Mouse (Mus musculus): ENCODE measurements around the gene Lbhd2. TPM values are rescaled to one million over a fixed set of nuclear protein-coding genes. Genes with fewer than 3 reads are reported as not detected.

Lbhd2 gene
- 4.4 and 6.7 TPM in 2 replicates for polyA plus RNA-seq (2016; fragmentation: Nextera tagmentation; extraction: Ambion mirVana)

DNA sequence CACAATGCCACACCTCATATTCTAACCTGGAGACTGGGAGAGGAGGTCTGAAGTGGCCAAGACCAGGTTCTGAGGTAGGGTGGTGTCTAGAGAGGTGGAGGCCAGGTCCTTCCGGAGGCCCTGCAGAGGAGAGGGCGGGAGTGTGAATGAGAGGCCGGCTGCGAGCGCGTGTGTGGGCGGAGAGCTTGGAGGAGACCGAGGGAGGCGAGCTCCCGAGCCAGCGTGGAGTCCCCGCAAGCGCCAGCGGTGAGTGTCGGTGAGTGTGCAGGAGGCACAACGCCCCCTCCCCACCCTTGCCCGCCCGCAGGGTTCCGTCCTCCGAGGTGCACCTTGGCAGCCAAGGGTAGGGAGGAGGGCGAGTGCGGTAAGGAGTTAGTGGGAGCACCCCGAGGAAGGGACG is at the start of gene Lbhd2:
Gene Lbhd2 (plus strand): TSS at position 188 of the 400 bp plus-strand sequence.
- Histone ChIP-seq H3K4me2 (peak within 1 kb of the TSS; percentile 56), H3K27me3 (peaks cover 83% of the 10 kb centered on the region), H3K9me3 (no peaks in the 10 kb centered on the region), H3K4me1 (replicated peaks) (peaks cover 15% of the 10 kb centered on the region), H3K27ac (no peak within 1 kb of the TSS), H3K36me3 (no peaks in the 10 kb centered on the region), H3K4me3 (replicated peaks) (peak within 1 kb of the TSS; percentile 29), H3K9ac (replicated peaks) (no peak within 1 kb of the TSS)
- 1% methylated on average over 24 of the region's 24 CpGs for WGBS
- no peak for ATAC-seq (ENCODE audit: insufficient number of reproducible peaks, insufficient read depth, low FRiP score, low TSS enrichment, low read depth)

DNA sequence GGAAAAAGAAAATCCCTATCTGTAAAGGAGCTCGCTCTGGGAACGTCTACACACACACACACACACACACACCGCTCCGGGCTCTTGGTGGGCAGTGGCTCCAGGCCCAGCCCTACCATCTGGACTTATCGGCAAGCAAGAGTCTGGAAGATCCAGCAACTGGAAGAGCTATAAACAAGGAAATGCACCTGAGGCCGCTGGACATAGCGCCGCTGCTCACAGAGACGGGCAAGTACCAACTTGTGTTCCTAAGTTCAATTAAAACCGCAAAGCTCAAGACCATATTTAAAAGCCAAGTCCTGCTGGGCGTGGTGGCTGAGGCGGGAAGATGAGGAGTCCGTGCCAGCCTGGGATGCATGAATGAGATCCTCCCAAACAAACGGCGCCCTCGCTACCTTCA is 45.9 kb upstream of the Lbhd2 start:
- 67% methylated on average over 16 of the region's 16 CpGs for WGBS
- Histone ChIP-seq H3K9me3 (no peaks in the 10 kb centered on the region), H3K4me2 (0 out of 2 replicates have a peak overlapping the region, but pooled peaks have one; percentile 29), H3K27me3 (0 out of 2 replicates have a peak, but pooled peaks cover 6% of the 10 kb centered on the region), H3K4me1 (replicated peaks) (peaks cover 55% of the 10 kb centered on the region), H3K36me3 (0 out of 2 replicates have a peak, but pooled peaks cover 3% of the 10 kb centered on the region), H3K27ac (no peak overlapping the region), H3K9ac (replicated peaks) (no peak overlapping the region), H3K4me3 (replicated peaks) (no peak overlapping the region)
- no peak; the same call in 1 of the 2 replicates for ATAC-seq (ENCODE audit: insufficient number of reproducible peaks, insufficient read depth, low FRiP score, low TSS enrichment, low read depth)

DNA sequence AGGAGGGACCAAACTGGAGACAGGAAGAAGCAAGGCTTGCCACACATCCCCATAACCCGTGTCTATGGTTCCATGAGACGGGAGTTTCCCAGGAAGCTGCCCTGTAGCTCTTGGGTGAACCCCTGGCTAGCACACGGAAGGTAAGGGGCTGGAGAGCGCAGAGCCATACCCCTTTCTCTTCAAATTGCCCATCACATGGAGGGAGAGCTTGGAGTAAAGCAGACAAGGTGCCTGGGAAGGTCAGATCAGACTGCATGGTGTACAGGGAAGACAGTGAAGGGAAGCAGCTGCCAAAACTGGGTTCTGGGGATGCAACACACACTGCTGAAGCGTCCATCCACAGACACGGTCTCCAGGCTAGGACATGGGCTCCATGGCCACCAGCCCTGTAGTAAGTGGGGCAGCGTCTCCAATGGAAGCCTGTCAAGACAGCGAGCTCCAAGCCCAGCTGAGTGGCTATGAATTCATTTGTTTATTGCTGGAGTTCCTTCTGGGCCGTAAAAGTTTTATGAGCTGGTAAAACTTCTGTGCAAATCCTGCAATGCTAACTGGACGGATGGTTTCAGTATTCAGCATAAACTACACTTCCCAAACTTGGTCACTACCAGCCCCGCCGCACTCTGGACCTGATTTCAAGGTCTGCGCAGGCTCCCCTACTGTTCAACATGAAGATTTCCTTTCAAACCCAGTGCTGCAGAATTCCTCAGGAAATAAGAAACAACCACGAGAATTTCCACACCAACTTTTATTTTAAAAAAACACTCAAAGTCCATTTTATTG is 45.1 kb upstream of the Lbhd2 start:
- Histone ChIP-seq H3K9ac (replicated peaks) (no peak overlapping the region; the same call in 1 of the 2 replicates), H3K27me3 (0 out of 2 replicates have a peak, but pooled peaks cover 6% of the 10 kb centered on the region), H3K27ac (peak overlapping the region; percentile 47; the same call in 1 of the 2 replicates), H3K4me2 (peak overlapping the region; percentile 29), H3K9me3 (no peaks in the 10 kb centered on the region), H3K36me3 (no peaks in the 10 kb centered on the region), H3K4me3 (replicated peaks) (no peak overlapping the region), H3K4me1 (replicated peaks) (peaks cover 51% of the 10 kb centered on the region)
- peak; percentile 81 for ATAC-seq (ENCODE audit: insufficient number of reproducible peaks, insufficient read depth, low FRiP score, low TSS enrichment, low read depth)
- WGBS, result 35% methylated on average over 14 of the region's 14 CpGs

DNA sequence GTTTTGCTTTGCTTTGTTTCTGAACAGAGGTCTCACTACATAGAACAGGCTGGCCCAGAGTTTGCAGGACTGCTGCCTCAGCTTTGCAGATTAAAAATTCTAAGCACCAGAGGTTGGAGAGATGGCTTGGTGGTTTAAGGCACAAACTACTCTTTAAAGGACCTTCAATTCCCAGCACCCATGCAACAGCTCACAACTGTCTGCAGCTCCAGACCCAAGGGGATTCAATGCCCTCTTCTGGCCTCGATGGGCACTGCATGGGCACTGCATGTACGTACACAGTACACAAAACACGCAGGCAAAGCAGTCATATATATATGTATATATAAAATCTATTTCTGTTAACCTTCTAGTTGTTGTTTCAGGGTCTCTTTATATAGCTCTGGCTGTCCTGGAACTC is 42.4 kb upstream of the Lbhd2 start:
- Histone ChIP-seq H3K36me3 (no peaks in the 10 kb centered on the region), H3K27me3 (0 out of 2 replicates have a peak, but pooled peaks cover 6% of the 10 kb centered on the region), H3K9ac (replicated peaks) (no peak overlapping the region), H3K9me3 (no peaks in the 10 kb centered on the region), H3K4me2 (no peak overlapping the region), H3K27ac (no peak overlapping the region), H3K4me1 (replicated peaks) (peaks cover 57% of the 10 kb centered on the region), H3K4me3 (replicated peaks) (no peak overlapping the region)
- ATAC-seq (ENCODE audit: insufficient number of reproducible peaks, insufficient read depth, low FRiP score, low TSS enrichment, low read depth), result no peak
- 92% methylated on average over 3 of the region's 3 CpGs for WGBS

DNA sequence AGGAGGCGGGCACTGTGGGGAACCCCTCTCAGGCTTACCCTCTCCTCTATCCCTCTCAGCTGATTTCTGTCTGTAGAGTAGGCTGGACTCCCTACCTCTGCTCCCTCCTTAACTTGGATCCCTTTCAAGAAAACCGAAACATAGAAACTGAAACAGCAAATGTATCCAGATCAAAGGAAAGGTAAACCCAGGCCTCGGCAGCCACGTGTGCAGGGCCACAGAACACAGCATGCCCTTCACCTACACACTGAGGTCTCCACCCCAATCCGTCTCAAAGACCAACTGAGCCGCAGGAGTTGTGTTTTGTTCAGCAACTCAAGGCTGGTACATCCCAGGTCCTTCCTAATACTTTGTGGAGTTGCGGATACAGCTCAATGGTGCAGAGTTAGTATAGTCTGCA is 39.5 kb upstream of the Lbhd2 start:
- WGBS, result 81% methylated on average over 7 of the region's 7 CpGs
- 0 out of 2 replicates have a peak, but pooled peaks cover 3% of the 10 kb centered on the region for H3K27me3 ChIP-seq
- H3K27ac ChIP-seq, result no peak overlapping the region
- H3K36me3 ChIP-seq, result no peaks in the 10 kb centered on the region
- H3K4me3 ChIP-seq (replicated peaks), result no peak overlapping the region
- no peaks in the 10 kb centered on the region for H3K9me3 ChIP-seq
- H3K4me1 ChIP-seq (replicated peaks), result peaks cover 59% of the 10 kb centered on the region
- H3K9ac ChIP-seq (replicated peaks), result no peak overlapping the region
- H3K4me2 ChIP-seq, result no peak overlapping the region
- ATAC-seq (ENCODE audit: insufficient number of reproducible peaks, insufficient read depth, low FRiP score, low TSS enrichment, low read depth), result no peak

DNA sequence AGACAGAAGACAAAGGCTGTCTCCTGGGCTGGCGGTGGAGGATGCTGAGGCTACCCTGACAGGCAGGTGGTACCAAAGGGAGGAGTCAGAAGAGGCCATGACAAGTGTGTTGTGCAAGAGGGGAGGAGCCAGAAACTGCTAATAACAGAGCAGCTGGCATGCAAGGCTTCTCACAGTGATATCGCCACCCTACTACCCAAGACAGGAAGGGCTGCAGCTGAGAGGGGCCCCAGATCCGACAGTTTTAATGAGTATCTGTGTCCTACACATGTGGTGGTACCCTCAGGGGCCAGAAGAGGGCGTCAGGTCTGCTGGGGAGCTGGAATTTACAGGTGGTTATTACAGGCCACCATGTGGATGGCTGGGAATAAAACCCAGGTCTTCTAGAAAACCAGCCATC is 36.4 kb upstream of the Lbhd2 start:
- Histone ChIP-seq H3K9me3 (no peaks in the 10 kb centered on the region), H3K4me1 (replicated peaks) (peaks cover 43% of the 10 kb centered on the region), H3K27ac (no peak overlapping the region), H3K4me3 (replicated peaks) (no peak overlapping the region), H3K9ac (replicated peaks) (no peak overlapping the region), H3K27me3 (0 out of 2 replicates have a peak, but pooled peaks cover 3% of the 10 kb centered on the region), H3K36me3 (no peaks in the 10 kb centered on the region), H3K4me2 (no peak overlapping the region)
- no peak for ATAC-seq (ENCODE audit: insufficient number of reproducible peaks, insufficient read depth, low FRiP score, low TSS enrichment, low read depth)
- 48% methylated on average over 4 of the region's 4 CpGs for WGBS

DNA sequence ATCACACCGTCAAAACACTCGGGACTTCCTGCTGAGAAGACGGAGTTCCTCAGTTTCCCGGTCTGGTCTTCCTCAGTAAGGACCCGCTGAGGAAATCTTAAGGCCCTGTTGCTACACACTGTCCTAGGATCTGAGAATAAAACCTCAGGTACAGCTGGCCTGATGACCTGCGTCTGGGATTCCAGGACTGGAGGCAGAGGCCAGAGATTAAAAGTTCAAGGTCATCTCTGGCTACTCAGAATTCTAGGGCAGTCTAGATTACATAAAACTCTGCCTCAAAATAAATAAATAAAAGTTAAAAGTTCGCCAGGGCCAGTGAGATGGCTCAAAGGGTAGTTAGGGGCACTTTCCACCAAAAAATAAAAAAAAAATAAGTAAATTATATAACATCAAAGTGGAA is 34.7 kb upstream of the Lbhd2 start:
- no peaks in the 10 kb centered on the region for H3K9me3 ChIP-seq
- H3K4me1 ChIP-seq (replicated peaks), result peaks cover 58% of the 10 kb centered on the region
- no peak overlapping the region for H3K4me3 ChIP-seq (replicated peaks)
- no peak for ATAC-seq (ENCODE audit: insufficient number of reproducible peaks, insufficient read depth, low FRiP score, low TSS enrichment, low read depth)
- H3K27me3 ChIP-seq, result no peaks in the 10 kb centered on the region
- WGBS, result 85% methylated on average over 7 of the region's 7 CpGs
- H3K9ac ChIP-seq (replicated peaks), result no peak overlapping the region
- H3K36me3 ChIP-seq, result no peaks in the 10 kb centered on the region
- H3K27ac ChIP-seq, result no peak overlapping the region
- H3K4me2 ChIP-seq, result no peak overlapping the region

DNA sequence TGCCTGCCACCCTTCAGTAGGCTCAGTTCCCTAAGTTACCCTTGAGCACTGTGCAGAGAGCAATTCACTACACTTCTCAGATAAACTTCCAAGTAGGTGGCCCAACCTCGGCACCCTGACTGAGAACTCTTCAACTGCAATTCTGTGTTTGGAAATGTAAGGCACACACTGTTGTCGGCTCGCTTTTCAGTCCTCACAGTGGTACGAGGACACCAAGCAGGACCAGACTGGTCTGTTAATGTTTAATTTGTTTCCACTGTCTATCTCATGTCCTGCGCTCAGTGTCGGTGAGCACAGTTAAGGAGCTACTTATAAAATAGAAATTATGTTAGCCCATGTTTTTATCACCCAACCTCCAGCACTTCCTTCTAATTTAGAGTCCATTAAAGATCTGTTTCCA is 33.2 kb upstream of the Lbhd2 start:
- H3K36me3 ChIP-seq, result no peaks in the 10 kb centered on the region
- no peaks in the 10 kb centered on the region for H3K27me3 ChIP-seq

DNA sequence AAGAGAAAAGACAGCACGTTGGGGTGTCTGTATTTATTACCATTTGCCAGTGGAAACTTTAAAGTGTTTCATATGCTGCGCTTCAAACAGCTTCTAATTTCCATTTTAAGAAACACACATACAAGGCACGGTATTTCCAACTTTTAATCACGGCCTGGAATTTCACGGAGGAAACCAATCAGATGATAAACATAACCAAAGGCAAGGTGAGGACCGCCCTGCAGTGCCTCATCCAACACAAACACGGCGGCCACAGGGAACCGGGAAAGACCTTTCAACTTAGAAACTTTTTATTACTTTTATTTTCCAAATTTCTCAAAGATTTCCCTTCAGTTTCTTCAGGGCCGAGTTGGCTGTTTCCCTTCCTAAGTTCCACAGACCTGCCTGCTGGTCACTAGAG is 31.9 kb upstream of the Lbhd2 start:
- Histone ChIP-seq H3K4me1 (replicated peaks) (peaks cover 38% of the 10 kb centered on the region), H3K9ac (replicated peaks) (no peak overlapping the region), H3K4me2 (peak overlapping the region; percentile 96; the same call in 1 of the 2 replicates), H3K36me3 (no peaks in the 10 kb centered on the region), H3K27ac (no peak overlapping the region), H3K9me3 (no peaks in the 10 kb centered on the region), H3K27me3 (no peaks in the 10 kb centered on the region), H3K4me3 (replicated peaks) (no peak overlapping the region)
- no peak for ATAC-seq (ENCODE audit: insufficient number of reproducible peaks, insufficient read depth, low FRiP score, low TSS enrichment, low read depth)
- WGBS, result 81% methylated on average over 10 of the region's 10 CpGs

More for the DNA sequence above, 33.2 kb upstream of the Lbhd2 start:
- no peak overlapping the region for H3K27ac ChIP-seq
- no peaks in the 10 kb centered on the region for H3K9me3 ChIP-seq
- H3K4me2 ChIP-seq, result no peak overlapping the region
- no peak for ATAC-seq (ENCODE audit: insufficient number of reproducible peaks, insufficient read depth, low FRiP score, low TSS enrichment, low read depth)
- H3K4me1 ChIP-seq (replicated peaks), result peaks cover 49% of the 10 kb centered on the region
- H3K4me3 ChIP-seq (replicated peaks), result no peak overlapping the region
- no peak overlapping the region for H3K9ac ChIP-seq (replicated peaks)
- 85% methylated on average over 6 of the region's 6 CpGs for WGBS

DNA sequence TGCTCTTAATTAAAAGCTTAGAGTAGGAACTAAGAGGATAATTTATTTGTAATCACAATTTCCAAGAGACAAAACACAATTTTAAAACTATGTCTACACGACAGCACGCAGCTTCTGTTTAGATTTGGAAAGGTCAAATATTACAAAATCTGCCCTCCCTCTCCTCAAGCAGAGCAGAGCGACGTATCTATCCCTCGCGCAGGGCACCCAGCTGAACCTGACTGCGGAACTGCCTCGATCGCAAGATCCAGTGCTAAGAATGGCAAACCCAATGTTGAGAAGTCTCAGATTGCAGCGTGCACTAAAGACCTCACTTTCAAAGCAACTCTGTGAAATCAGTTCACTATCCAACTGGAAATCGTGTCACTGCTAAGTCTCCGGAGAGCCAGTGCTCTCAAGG is 31.1 kb upstream of the Lbhd2 start:
- H3K4me2 ChIP-seq, result peak overlapping the region; percentile 96
- H3K9ac ChIP-seq (replicated peaks), result peak overlapping the region; percentile 91; the same call in 1 of the 2 replicates
- H3K9me3 ChIP-seq, result no peaks in the 10 kb centered on the region
- peaks cover 29% of the 10 kb centered on the region for H3K4me1 ChIP-seq (replicated peaks)
- no peaks in the 10 kb centered on the region for H3K27me3 ChIP-seq
- H3K36me3 ChIP-seq, result no peaks in the 10 kb centered on the region
- no peak overlapping the region for H3K27ac ChIP-seq
- ATAC-seq (ENCODE audit: insufficient number of reproducible peaks, insufficient read depth, low FRiP score, low TSS enrichment, low read depth), result no peak
- WGBS, result 78% methylated on average over 12 of the region's 12 CpGs
- H3K4me3 ChIP-seq (replicated peaks), result peak overlapping the region; percentile 96

DNA sequence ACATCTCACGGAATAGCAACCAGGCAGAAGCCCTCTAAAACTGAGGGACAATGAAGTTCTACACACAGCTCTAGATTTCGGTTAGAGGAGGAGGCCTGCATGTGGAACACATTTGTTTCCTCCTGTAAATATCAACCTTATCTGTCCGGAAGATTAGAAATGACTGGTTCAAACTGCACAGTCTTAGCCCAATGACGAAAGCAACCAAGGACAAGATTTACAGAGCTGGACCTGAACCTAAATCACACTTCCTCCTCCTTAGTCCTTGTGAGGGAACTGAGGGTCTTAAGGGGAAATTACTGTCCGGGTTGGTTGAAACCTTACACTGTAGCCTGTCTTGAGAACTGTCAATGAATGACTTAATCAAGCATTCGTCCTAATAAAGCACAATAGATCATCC is 30.6 kb upstream of the Lbhd2 start:
- WGBS, result 36% methylated on average over 6 of the region's 6 CpGs
- no peaks in the 10 kb centered on the region for H3K36me3 ChIP-seq
- peak overlapping the region; percentile 91; the same call in 1 of the 2 replicates for H3K9ac ChIP-seq (replicated peaks)
- peak overlapping the region; percentile 96 for H3K4me2 ChIP-seq
- H3K4me1 ChIP-seq (replicated peaks), result peaks cover 24% of the 10 kb centered on the region
- H3K4me3 ChIP-seq (replicated peaks), result peak overlapping the region; percentile 96
- no peak for ATAC-seq (ENCODE audit: insufficient number of reproducible peaks, insufficient read depth, low FRiP score, low TSS enrichment, low read depth)
- H3K9me3 ChIP-seq, result no peaks in the 10 kb centered on the region
- H3K27me3 ChIP-seq, result no peaks in the 10 kb centered on the region
- no peak overlapping the region for H3K27ac ChIP-seq
